7 mouse cellular contexts compared by ENCODE assay signal in the genomic region with DNA sequence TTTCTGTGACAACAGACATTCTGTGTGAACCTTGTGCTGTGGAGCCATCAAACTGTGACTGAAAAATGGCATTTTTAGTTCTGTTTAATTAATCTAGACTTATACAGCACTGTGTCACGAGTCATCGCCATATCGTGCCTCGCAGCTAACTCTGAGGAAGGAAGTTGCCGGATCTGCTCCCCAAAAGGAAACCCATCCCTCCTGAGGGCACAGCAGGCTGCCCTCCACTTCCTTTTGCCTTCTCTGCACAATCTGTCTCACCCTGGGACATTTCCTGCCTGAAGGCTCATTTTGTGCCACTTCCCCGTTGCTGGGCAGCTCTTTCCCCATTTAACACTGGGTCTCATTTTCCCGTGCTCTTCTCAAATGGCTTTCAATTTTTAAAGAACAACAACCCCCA. TPM values are rescaled to one million over a fixed set of nuclear protein-coding genes. Genes with fewer than 3 reads are reported as not detected.
DNase-seq lines count a peak whose midpoint lies in the region; ATAC-seq and TF ChIP-seq lines count a peak whose summit lies in the region.

No protein-coding gene starts in this region.

- no peak for TF ChIP-seq POLR2A in small intestine, adult 2 months (IDR thresholded peaks at IDR 0.05; ENCODE audit: low read depth, low read length)

- H3K9me3 ChIP-seq in heart, embryonic 14.5 days (ENCODE audit: control insufficient read depth, low read length) = no peaks in the 10 kb centered on the region
- no peaks in the 10 kb centered on the region for H3K9me3 ChIP-seq in limb, embryonic 15.5 days

- H3K36me3 ChIP-seq in heart, embryonic 14.5 days (ENCODE audit: control insufficient read depth, insufficient read depth, low read length) = peaks cover 24% of the 10 kb centered on the region
- H3K36me3 ChIP-seq in limb, embryonic 15.5 days = peaks cover 19% of the 10 kb centered on the region
- peaks cover 22% of the 10 kb centered on the region for H3K36me3 ChIP-seq in small intestine, adult 2 months (ENCODE audit: control insufficient read depth, insufficient read depth, low read length)

- no peak for TF ChIP-seq CTCF in small intestine, adult 2 months (IDR thresholded peaks at IDR 0.05; ENCODE audit: extremely low read depth, insufficient read length, insufficient replicate concordance, low read depth, low read length)

- DNase-seq in A20 (ENCODE audit: low read depth, low spot score) (peak; percentile 73), adipocyte (ENCODE audit: low spot score) (no peak), MN1 (ENCODE audit: low spot score) (no peak)
- DNase-seq in CD8-positive naive resting alpha-beta T cell, adult 2 months (ENCODE audit: low read depth in 2 of 2, low spot score in 2 of 2) = peak; percentile 41 to 60

- no peaks in the 10 kb centered on the region for H3K27me3 ChIP-seq in heart, embryonic 14.5 days (ENCODE audit: control insufficient read depth, insufficient read depth, low read length)
- no peaks in the 10 kb centered on the region for H3K27me3 ChIP-seq in limb, embryonic 15.5 days
- H3K27me3 ChIP-seq in small intestine, adult 2 months (ENCODE audit: control insufficient read depth, insufficient read depth, low read length) = no peaks in the 10 kb centered on the region

- H3K9ac ChIP-seq in heart, embryonic 14.5 days (ENCODE audit: low read length) = peak overlapping the region; percentile 6; the same call in 1 of the 2 replicates
- H3K9ac ChIP-seq in limb, embryonic 15.5 days = no peak overlapping the region

- peak; percentile 20; the same call in 1 of the 2 replicates for ATAC-seq in heart, embryonic 14.5 days (ENCODE audit: insufficient number of reproducible peaks, insufficient read depth, low FRiP score, low read depth)
- no peak for ATAC-seq in limb, embryonic 15.5 days (ENCODE audit: insufficient number of reproducible peaks, low FRiP score, low TSS enrichment, low read depth)

- peak overlapping the region; percentile 79 to 82 for H3K27ac ChIP-seq in heart, embryonic 14.5 days (replicated peaks in 1 of 2; ENCODE audit: control insufficient read depth in 1 of 2, insufficient read depth in 1 of 2, low read depth in 2 of 2, low read length in 2 of 2)
- H3K27ac ChIP-seq in limb, embryonic 15.5 days = peak overlapping the region; percentile 75
- H3K27ac ChIP-seq in small intestine, adult 2 months (ENCODE audit: insufficient read depth, low read depth, low read length) = peak overlapping the region; percentile 77

- H3K4me1 ChIP-seq in heart, embryonic 14.5 days (ENCODE audit: control insufficient read depth in 2 of 2, insufficient read depth in 2 of 2, low read length in 2 of 2) = peaks cover 19 to 29% of the 10 kb centered on the region in 2 experiments
- peaks cover 36% of the 10 kb centered on the region for H3K4me1 ChIP-seq in limb, embryonic 15.5 days
- peaks cover 23% of the 10 kb centered on the region; the same call in 1 of the 2 replicates for H3K4me1 ChIP-seq in small intestine, adult 2 months (ENCODE audit: control insufficient read depth, insufficient read depth, insufficient read length, low read length)

- H3K4me3 ChIP-seq in heart, embryonic 14.5 days (ENCODE audit: control insufficient read depth in 1 of 2, insufficient read depth in 1 of 2, low read depth in 1 of 2, low read length in 2 of 2) = no peak overlapping the region
- H3K4me3 ChIP-seq in limb, embryonic 15.5 days = no peak overlapping the region
- H3K4me3 ChIP-seq in small intestine, adult 2 months (ENCODE audit: low read depth, low read length) = no peak overlapping the region

- 49% methylated on average over 7 of the region's 7 CpGs for WGBS in heart, embryonic 14.5 days
- WGBS in limb, embryonic 15.5 days = 38% methylated on average over 7 of the region's 7 CpGs
- WGBS in small intestine, adult 2 months = 5% methylated on average over 7 of the region's 7 CpGs

- H3K4me2 ChIP-seq in heart, embryonic 14.5 days (ENCODE audit: low read length) = peak overlapping the region; percentile 8; the same call in 1 of the 2 replicates
- H3K4me2 ChIP-seq in limb, embryonic 15.5 days = peak overlapping the region; percentile 17; the same call in 1 of the 2 replicates

RNA-seq across cellular contexts. Expression of gene Txnip, which starts 6.9 kb away (rescaled TPM):
- polyA plus RNA-seq in heart, embryonic 14.5 days (2014; fragmentation: Nextera tagmentation; extraction: Ambion mirVana) = 257 and 262 TPM in 2 replicates
- polyA plus RNA-seq in limb, embryonic 15.5 days (2015; fragmentation: Nextera tagmentation; extraction: Ambion mirVana) = 151 and 157 TPM in 2 replicates
- polyA plus RNA-seq in small intestine, adult 2 months (2012; rRNA removed) = 167 and 384 TPM in 2 replicates

RNA-seq across cellular contexts. Expression of gene Gm16253, which starts 12.2 kb away (rescaled TPM):
- polyA plus RNA-seq in heart, embryonic 14.5 days (2014; fragmentation: Nextera tagmentation; extraction: Ambion mirVana) = 0.68 and 0.81 TPM in 2 replicates
- 0.82 and 1.2 TPM in 2 replicates for polyA plus RNA-seq in limb, embryonic 15.5 days (2015; fragmentation: Nextera tagmentation; extraction: Ambion mirVana)
- polyA plus RNA-seq in small intestine, adult 2 months (2012; rRNA removed) = not detected in 2 replicates

RNA-seq across cellular contexts. Expression of gene Polr3gl, which starts 29.3 kb away (rescaled TPM):
- polyA plus RNA-seq in heart, embryonic 14.5 days (2014; fragmentation: Nextera tagmentation; extraction: Ambion mirVana) = 25.5 and 28.7 TPM in 2 replicates
- polyA plus RNA-seq in limb, embryonic 15.5 days (2015; fragmentation: Nextera tagmentation; extraction: Ambion mirVana) = 38.9 and 42.0 TPM in 2 replicates
- polyA plus RNA-seq in small intestine, adult 2 months (2012; rRNA removed) = 3.4 and 7.9 TPM in 2 replicates

RNA-seq across cellular contexts. Expression of gene Ankrd34a, which starts 31.8 kb away (rescaled TPM):
- polyA plus RNA-seq in heart, embryonic 14.5 days (2014; fragmentation: Nextera tagmentation; extraction: Ambion mirVana) = 8.4 and 8.5 TPM in 2 replicates
- 1.9 and 2.7 TPM in 2 replicates for polyA plus RNA-seq in limb, embryonic 15.5 days (2015; fragmentation: Nextera tagmentation; extraction: Ambion mirVana)
- 0.44 and 0.63 TPM in 2 replicates for polyA plus RNA-seq in small intestine, adult 2 months (2012; rRNA removed)

RNA-seq across cellular contexts. Expression of gene Lix1l, which starts 36.3 kb away (rescaled TPM):
- 5.6 and 6.7 TPM in 2 replicates for polyA plus RNA-seq in heart, embryonic 14.5 days (2014; fragmentation: Nextera tagmentation; extraction: Ambion mirVana)
- 7.7 and 9.4 TPM in 2 replicates for polyA plus RNA-seq in limb, embryonic 15.5 days (2015; fragmentation: Nextera tagmentation; extraction: Ambion mirVana)
- polyA plus RNA-seq in small intestine, adult 2 months (2012; rRNA removed) = 2.9 and 7.6 TPM in 2 replicates

Comparison
In these comparisons a context has a peak if more than half of its experiments do, and no peak if none do; other contexts are left out.
1. DNase-seq: peak in A20 (single experiment) and CD8-positive naive resting alpha-beta T cell, adult 2 months (2 of 2); none in adipocyte (single experiment) and MN1 (single experiment).
2. Peak in every context shown above with its lines, with median percentiles within 50 percentile points of each other: H3K27ac ChIP-seq.